Mouse (Mus musculus): ENCODE data around the gene Ccdc155. TPM values are rescaled to one million over a fixed set of nuclear protein-coding genes. Genes with fewer than 3 reads are reported as not detected.

Gene Ccdc155
- polyA plus RNA-seq, 1 experiment from 2014 or later, result 1.2 TPM

DNA sequence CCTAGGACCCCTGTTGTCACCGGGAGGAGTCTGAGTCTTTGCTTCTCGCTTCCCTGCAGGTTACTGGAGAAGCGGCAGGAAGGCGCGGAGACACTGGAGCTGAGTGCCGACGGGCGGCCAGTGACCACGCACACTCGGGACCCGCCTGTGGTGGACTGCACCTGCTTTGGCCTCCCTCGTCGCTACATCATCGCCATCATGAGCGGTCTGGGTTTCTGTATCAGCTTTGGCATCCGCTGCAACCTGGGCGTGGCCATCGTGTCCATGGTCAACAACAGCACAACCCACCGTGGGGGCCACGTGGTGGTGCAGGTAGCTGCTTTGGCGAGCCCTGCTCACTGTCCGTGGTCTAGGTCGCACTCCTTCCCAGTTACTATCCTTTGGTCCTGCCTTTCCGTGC is 36.0 kb downstream of the Ccdc155 start:
- H3K4me2 ChIP-seq, result no peak overlapping the region
- 9% methylated on average over 24 of the region's 24 CpGs for WGBS
- H3K27ac ChIP-seq, result no peak overlapping the region
- H3K4me1 ChIP-seq, result peaks cover 6% of the 10 kb centered on the region
- H3K9ac ChIP-seq, result no peak overlapping the region
- H3K27me3 ChIP-seq, result peaks cover 95% of the 10 kb centered on the region
- H3K36me3 ChIP-seq, result no peaks in the 10 kb centered on the region
- ATAC-seq (ENCODE audit: insufficient number of reproducible peaks, low FRiP score, low TSS enrichment, low read depth), result no peak
- H3K4me3 ChIP-seq, result no peak overlapping the region
- H3K9me3 ChIP-seq, result peaks cover 8% of the 10 kb centered on the region; the same call in 1 of the 2 replicates

DNA sequence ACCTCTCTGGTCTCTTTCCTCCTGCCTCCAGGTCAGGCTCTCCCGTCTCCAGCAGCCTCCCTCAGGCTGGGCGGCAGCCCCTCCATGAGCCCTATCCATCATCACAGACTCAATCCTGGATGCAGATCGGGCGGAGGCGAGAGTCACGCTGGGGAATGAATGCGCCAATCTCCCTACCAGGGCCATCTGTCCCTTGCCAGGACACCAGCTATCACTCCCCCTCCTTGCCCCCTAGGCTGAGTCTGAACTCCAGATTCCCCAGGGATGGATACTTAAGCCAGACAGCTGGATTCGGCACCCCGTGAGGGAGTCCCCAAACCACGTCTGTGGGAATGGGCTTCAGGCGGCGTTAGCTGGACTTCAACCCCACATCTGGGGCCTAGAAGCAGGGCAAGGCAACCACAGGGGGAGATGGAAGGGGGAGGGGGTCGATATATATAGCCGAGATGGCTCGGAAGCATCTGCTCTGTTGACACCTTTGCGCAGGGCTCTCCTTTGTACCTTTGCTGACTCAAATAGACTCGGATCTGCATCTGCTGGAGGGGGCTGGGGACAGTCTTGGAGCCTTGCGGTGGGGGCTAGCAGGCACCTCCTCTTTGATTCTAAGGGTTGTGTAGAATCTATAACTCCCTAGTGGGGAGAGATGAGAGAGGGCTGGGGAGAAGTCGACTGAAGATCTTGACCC is 36.8 kb downstream of the Ccdc155 start:
- Histone ChIP-seq H3K9me3 (peaks cover 8% of the 10 kb centered on the region; the same call in 1 of the 2 replicates), H3K4me1 (peaks cover 8% of the 10 kb centered on the region), H3K4me3 (no peak overlapping the region; the same call in 1 of the 2 replicates), H3K9ac (no peak overlapping the region), H3K4me2 (no peak overlapping the region), H3K36me3 (no peaks in the 10 kb centered on the region), H3K27me3 (peaks cover 99% of the 10 kb centered on the region), H3K27ac (no peak overlapping the region)
- no peak for ATAC-seq (ENCODE audit: insufficient number of reproducible peaks, low FRiP score, low TSS enrichment, low read depth)
- WGBS, result 1% methylated on average over 19 of the region's 19 CpGs

DNA sequence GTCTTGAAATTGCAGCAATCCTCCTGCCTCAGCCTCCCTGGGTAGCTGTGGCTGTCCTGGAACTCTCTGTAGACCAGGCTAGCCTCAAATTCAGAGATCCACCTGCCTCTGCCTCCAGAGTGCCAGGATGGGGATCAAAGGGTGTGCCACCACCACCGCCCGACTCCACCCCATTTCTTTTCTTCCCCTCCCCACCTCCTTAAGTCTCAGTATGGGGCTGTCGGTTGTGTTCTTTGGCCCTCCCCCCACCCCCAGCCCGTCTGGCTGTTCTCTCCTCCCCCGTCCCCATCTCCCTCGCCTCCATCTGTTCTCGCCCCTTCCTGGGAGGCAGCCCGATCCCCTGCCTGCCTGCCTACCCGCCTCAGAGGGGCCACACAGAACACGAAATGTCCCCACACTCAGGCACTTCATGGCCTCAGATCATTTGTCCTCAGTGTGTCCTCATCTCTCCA is 37.7 kb downstream of the Ccdc155 start:
- Histone ChIP-seq H3K9ac (no peak overlapping the region), H3K9me3 (peaks cover 8% of the 10 kb centered on the region; the same call in 1 of the 2 replicates), H3K4me3 (no peak overlapping the region), H3K4me1 (peaks cover 16% of the 10 kb centered on the region), H3K27me3 (peaks cover 96% of the 10 kb centered on the region), H3K27ac (no peak overlapping the region), H3K4me2 (no peak overlapping the region), H3K36me3 (no peaks in the 10 kb centered on the region)
- ATAC-seq (ENCODE audit: insufficient number of reproducible peaks, low FRiP score, low TSS enrichment, low read depth), result no peak
- WGBS, result 25% methylated on average over 8 of the region's 10 CpGs

DNA sequence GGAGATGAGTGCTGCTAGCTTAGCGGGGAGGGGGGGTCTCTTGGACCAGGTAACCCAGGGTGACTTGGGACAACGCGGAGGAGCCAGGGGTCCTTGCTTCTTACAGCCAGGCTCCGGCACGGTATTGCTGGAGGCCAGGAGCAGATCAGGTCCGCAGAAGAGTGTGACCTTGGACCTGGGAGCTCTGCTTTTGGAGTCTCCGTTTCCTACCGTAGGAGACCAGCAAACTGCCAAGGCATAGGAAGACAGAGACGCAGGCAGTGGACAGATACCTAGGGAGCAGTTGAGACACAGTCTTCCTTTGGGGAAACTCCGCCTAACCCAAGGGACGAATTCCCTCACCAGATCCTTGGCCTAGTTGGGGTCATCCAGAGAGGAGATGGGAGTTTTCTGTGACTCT is 39.0 kb downstream of the Ccdc155 start:
- no peak for ATAC-seq (ENCODE audit: insufficient number of reproducible peaks, low FRiP score, low TSS enrichment, low read depth)
- Histone ChIP-seq H3K4me2 (no peak overlapping the region), H3K9ac (no peak overlapping the region), H3K36me3 (peaks cover 3% of the 10 kb centered on the region; the same call in 1 of the 2 replicates), H3K4me3 (no peak overlapping the region), H3K4me1 (peaks cover 19% of the 10 kb centered on the region), H3K27ac (no peak overlapping the region), H3K9me3 (peaks cover 8% of the 10 kb centered on the region; the same call in 1 of the 2 replicates), H3K27me3 (peaks cover 84% of the 10 kb centered on the region)
- 51% methylated on average over 11 of the region's 11 CpGs for WGBS

DNA sequence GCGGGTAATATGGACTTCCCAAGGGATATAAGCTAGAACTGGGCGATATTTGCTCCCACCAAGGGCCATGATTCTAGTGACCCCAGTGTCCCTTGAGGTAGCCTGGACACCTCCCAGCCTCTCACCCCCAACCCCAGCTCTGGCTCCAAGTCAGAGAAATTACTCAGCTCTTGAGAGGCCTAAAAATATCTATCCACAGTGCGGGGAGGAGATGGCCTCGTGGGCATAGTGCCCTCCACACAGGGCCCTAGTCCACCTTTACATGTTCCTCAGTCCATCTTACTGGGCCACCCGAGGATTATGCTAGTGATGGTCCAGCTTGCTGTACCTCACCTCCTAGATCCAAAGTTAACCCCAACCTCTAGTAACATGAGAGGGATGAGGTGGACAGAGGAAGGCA is 39.9 kb downstream of the Ccdc155 start:
- Histone ChIP-seq H3K4me1 (peaks cover 19% of the 10 kb centered on the region), H3K36me3 (peaks cover 12% of the 10 kb centered on the region), H3K27ac (no peak overlapping the region), H3K4me3 (no peak overlapping the region), H3K4me2 (no peak overlapping the region), H3K27me3 (peaks cover 75% of the 10 kb centered on the region), H3K9ac (no peak overlapping the region), H3K9me3 (peaks cover 4% of the 10 kb centered on the region; the same call in 1 of the 2 replicates)
- WGBS, result 74% methylated on average over 5 of the region's 5 CpGs
- no peak for ATAC-seq (ENCODE audit: insufficient number of reproducible peaks, low FRiP score, low TSS enrichment, low read depth)

DNA sequence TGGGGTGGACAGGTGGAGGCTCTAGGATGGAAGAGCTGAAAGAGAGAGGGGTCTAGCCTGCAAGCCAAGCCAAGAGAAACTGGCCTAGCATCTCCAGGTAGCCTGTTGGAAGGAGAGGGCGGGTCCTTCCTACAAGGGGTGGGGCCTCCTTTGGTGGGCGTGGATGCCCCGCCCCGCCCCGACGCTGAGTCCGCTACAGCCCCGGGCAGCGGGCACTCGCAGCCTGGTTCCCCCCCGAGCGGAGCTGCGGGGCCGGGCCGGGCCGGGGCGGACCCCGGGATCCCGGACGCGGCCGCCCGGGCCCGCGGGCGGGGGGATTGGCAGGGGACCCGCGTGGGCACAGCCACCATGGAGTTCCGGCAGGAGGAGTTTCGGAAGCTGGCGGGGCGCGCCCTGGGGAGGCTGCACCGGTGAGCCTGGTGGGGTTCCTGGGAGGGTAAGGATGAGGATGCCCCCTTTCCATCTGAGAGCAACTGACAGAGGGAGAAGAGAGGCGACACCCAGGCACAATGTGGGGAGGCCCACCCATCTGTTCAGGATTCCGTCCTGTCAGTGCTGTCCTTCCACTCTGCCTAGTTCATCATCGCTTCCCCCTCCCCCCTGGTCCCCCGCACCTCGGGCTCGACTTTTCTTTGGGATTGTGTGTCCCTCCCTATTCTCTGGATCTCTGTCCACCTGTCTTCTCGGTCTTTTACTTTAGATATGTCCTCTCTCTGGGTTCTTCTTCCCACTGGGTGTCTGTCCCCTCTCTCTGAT is 40.8 kb downstream of the Ccdc155 start, which contains the start of gene Slc17a7:
Gene Slc17a7 (plus strand): TSS at position 215 of the 756 bp plus-strand sequence.
- peaks cover 19% of the 10 kb centered on the region for H3K4me1 ChIP-seq
- ATAC-seq (ENCODE audit: insufficient number of reproducible peaks, low FRiP score, low TSS enrichment, low read depth), result no peak
- H3K27ac ChIP-seq, result no peak within 1 kb of the TSS
- peak within 1 kb of the TSS; percentile 47 for H3K9ac ChIP-seq
- H3K4me2 ChIP-seq, result peak within 1 kb of the TSS; percentile 73
- H3K27me3 ChIP-seq, result peaks cover 66% of the 10 kb centered on the region
- peaks cover 21% of the 10 kb centered on the region for H3K36me3 ChIP-seq
- H3K9me3 ChIP-seq, result no peaks in the 10 kb centered on the region
- peak within 1 kb of the TSS; percentile 46 for H3K4me3 ChIP-seq
- under 1% methylated on average over 40 of the region's 41 CpGs for WGBS

DNA sequence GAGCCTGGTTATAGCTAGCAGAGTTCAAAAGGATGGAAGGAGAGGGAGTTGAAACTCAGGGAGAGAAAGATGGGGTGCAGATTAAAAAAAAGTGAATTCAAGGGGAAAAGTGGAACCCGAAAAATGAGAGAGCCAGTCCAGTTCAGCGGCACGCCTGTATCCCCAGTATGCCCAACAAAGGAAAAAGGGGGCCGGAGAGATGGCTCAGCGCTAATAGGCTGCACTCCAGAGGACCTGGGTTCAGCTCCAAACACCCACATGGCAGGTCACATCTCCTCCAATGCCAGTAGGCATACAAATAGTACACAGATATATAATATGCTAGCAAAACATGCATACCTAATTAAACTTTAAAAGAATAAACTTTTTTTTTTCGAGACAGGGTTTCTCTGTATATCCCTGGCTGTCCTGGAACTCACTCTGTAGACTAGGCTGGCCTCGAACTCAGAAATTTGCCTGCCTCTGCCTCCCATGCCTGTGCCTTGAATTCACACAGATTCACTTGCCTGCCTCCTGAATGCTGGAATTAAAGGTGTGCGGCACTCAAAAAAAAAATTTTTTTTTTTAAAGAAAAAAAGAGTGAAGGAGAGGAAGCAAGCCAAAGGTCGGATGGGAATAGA is 41.6 kb downstream of the Ccdc155 start:
- 69% methylated on average over 9 of the region's 9 CpGs for WGBS
- no peak overlapping the region for H3K4me3 ChIP-seq
- H3K27me3 ChIP-seq, result peaks cover 58% of the 10 kb centered on the region
- H3K4me2 ChIP-seq, result no peak overlapping the region
- H3K36me3 ChIP-seq, result peaks cover 29% of the 10 kb centered on the region
- ATAC-seq (ENCODE audit: insufficient number of reproducible peaks, low FRiP score, low TSS enrichment, low read depth), result no peak
- no peaks in the 10 kb centered on the region for H3K9me3 ChIP-seq
- no peak overlapping the region for H3K9ac ChIP-seq
- peaks cover 19% of the 10 kb centered on the region for H3K4me1 ChIP-seq
- H3K27ac ChIP-seq, result no peak overlapping the region

DNA sequence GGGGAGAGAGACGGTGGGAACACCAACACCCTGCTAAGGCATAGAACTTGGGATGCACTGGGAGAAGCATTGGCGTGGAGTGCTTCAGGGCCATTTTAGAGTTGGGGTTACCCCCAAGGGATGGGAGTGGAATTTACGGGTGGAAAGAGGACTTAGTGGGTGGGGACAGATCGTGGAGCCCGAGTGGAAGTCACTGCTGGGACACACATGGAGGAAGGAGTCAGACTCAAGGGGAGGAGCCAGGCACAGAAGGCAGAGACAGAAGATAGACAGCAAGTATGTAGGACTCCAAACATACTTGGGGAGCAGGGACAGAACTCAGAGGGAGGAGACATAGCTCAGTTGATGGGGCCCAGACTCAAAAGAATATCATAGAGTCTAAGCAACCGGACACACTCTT is 42.1 kb downstream of the Ccdc155 start:
- no peak for ATAC-seq (ENCODE audit: insufficient number of reproducible peaks, low FRiP score, low TSS enrichment, low read depth)
- H3K4me2 ChIP-seq, result peak overlapping the region; percentile 80
- H3K27me3 ChIP-seq, result peaks cover 53% of the 10 kb centered on the region
- peak overlapping the region; percentile 45 for H3K4me3 ChIP-seq
- WGBS, result 26% methylated on average over 6 of the region's 6 CpGs
- H3K36me3 ChIP-seq, result peaks cover 34% of the 10 kb centered on the region
- peaks cover 19% of the 10 kb centered on the region for H3K4me1 ChIP-seq
- no peak overlapping the region; the same call in 1 of the 2 replicates for H3K9ac ChIP-seq
- H3K27ac ChIP-seq, result no peak overlapping the region
- no peaks in the 10 kb centered on the region for H3K9me3 ChIP-seq

DNA sequence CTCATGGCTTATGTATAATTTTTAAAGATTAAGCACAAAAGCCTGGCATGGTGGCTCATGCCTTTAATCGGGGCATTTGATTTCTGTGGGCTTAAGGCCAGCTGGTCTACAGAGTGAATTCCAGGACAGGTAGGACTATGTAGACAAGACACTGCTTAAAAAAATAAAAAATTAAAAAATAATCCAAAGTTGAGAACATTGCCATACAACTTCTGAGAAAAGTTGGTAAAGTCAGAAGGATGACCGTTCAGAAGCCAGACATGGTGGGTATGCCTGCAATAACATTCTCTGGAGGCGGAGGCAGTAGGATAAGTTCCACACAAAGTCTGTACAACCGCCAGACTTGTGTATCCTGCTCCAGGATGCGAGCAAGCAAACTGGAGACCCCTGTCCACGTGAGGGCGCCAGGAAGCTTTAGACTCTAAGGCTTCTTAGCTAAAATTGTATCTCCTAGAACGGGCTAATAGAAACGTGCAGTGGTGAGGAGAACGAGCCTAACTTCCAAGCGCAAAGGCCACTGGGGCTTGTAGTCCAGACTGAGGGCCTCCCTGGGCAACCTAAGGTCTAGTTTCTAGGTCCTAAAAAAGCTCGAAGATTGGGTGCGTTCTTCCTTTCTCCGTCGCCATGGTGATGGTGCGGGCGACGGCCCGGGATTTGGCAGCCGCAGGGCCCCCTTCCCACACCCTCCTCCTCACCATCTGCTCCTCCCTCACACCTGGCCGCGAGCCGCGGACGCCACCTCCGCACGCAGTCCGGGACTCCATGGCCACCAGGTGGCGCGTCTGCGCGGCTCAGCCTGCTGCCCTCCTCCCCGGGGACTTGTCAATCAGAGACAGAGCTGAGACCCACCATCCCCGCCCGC is 42.8 kb downstream of the Ccdc155 start:
- peak overlapping the region; percentile 80 for H3K4me2 ChIP-seq
- peak overlapping the region; percentile 45 for H3K4me3 ChIP-seq
- 4% methylated on average over 35 of the region's 35 CpGs for WGBS
- H3K27me3 ChIP-seq, result peaks cover 46% of the 10 kb centered on the region
- peaks cover 39% of the 10 kb centered on the region for H3K36me3 ChIP-seq
- H3K9ac ChIP-seq, result no peak overlapping the region
- H3K4me1 ChIP-seq, result peaks cover 19% of the 10 kb centered on the region
- ATAC-seq (ENCODE audit: insufficient number of reproducible peaks, low FRiP score, low TSS enrichment, low read depth), result peak; percentile 92
- H3K9me3 ChIP-seq, result no peaks in the 10 kb centered on the region
- peak overlapping the region; percentile 28; the same call in 1 of the 2 replicates for H3K27ac ChIP-seq

DNA sequence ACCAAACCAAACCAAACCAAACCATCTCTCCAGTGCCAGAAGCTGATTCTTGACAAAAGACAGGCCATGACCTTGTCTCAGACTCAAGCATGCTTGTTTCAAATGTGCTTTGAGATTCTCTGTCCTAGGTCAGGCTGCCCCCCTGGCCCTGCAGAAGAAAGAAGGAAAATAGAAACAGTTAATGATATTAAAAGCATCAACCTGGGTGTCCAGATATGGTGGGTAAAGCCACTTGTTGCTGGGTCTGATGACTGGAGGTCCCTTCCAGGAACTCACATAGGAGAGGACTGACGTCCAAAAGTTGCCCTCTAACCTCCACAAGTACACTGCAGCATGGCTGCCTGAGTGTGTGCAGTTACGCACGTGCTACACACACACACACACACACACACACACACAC is 43.8 kb downstream of the Ccdc155 start:
- H3K9ac ChIP-seq, result no peak overlapping the region
- peaks cover 36% of the 10 kb centered on the region for H3K27me3 ChIP-seq
- WGBS, result 90% methylated on average over 3 of the region's 3 CpGs
- no peak for ATAC-seq (ENCODE audit: insufficient number of reproducible peaks, low FRiP score, low TSS enrichment, low read depth)
- no peak overlapping the region for H3K27ac ChIP-seq
- peaks cover 39% of the 10 kb centered on the region for H3K36me3 ChIP-seq
- H3K9me3 ChIP-seq, result no peaks in the 10 kb centered on the region
- H3K4me1 ChIP-seq, result peaks cover 19% of the 10 kb centered on the region
- H3K4me3 ChIP-seq, result no peak overlapping the region
- no peak overlapping the region for H3K4me2 ChIP-seq

DNA sequence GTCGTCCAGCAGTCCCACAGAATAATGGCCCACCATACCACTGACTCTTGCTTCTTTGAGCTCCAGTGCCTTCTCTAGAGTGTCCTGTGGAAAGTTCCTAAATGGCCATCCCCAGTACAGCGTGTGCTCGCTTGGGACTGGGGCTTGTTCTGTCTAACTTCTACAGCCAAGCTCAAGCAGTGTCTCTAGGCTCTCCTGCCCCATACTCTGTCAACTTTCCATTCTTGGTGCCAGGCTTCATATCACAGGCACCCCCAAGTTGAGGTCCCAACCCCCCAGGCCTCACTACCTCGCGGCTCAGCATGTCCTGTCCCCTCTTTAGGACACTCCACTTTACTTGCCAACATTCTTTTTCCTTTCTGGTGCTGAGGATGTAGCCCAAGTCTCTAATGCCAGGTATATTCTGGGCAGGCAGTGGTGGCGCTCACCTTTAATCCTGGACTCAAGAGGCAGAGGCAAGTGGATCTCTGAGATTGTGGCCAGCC is 44.3 kb downstream of the Ccdc155 start:
- Histone ChIP-seq H3K27ac (no peak overlapping the region), H3K4me1 (peaks cover 21% of the 10 kb centered on the region), H3K36me3 (peaks cover 39% of the 10 kb centered on the region), H3K9ac (no peak overlapping the region), H3K4me2 (no peak overlapping the region), H3K4me3 (no peak overlapping the region), H3K9me3 (no peaks in the 10 kb centered on the region), H3K27me3 (peaks cover 31% of the 10 kb centered on the region)
- ATAC-seq (ENCODE audit: insufficient number of reproducible peaks, low FRiP score, low TSS enrichment, low read depth), result no peak
- WGBS, result 95% methylated on average over 6 of the region's 6 CpGs

Data from limb, embryonic 15.5 days (tissue).